Mouse (Mus musculus): ENCODE data around the gene Ano6. TPM values are rescaled to one million over a fixed set of nuclear protein-coding genes. Genes with fewer than 3 reads are reported as not detected.

Gene Ano6
- total and polyA plus RNA-seq, 3 experiments = 14.1 to 19.6 (median 17.3) TPM

DNA sequence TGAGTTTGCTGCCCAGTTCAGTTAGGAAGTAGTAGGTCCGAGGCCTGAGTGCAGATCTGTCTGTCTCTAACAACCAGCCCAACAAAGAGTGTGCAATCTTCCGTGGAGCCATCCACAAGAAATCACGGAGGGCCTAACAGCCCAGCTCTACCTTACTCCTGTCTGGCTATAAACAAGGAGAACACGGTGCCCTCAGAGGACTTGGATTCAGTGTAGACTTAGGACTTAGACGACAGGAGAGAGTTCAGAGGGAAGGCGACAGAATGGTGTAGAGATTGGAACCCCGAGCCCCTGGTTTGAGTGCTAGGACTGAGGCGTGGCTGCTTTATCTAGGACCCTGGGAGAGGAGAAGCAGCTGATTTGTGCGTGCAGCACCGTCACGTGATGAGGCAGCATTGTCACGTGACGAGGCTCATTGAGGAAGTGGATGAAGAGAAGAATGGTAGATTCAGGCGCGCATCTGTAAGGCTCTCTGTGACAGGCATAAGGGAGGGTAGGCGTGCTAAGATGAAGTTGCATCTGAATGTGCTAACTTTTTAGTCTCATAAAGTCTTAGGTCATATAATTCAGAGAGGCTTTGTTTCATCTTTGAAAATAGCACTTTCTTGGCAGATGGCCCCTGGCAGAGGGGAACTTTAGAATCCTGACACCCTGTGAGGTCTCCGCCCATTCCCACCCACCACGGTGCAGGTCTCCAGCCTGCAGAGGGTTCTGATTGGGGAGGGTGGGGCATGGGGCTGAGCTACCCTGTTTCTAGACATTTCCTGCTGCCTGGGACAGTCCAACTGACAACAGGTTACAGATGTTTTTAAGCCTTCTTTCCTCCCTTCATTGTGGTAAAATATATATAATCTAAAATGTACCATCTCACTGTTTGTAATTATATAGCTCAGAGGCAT lies 59.1 kb downstream of the Ano6 start:
- WGBS = 79% methylated on average over 18 of the region's 18 CpGs
- no peak for DNase-seq
- Histone ChIP-seq H3K4me1 (ENCODE audit: control insufficient read depth, insufficient read depth, low read length) (peaks cover 5% of the 10 kb centered on the region; the same call in 1 of the 2 replicates), H3K36me3 (ENCODE audit: control insufficient read depth, insufficient read depth, low read length) (no peaks in the 10 kb centered on the region), H3K79me2 (replicated peaks; ENCODE audit: control insufficient read depth, insufficient read depth, low read length) (peaks cover 1% of the 10 kb centered on the region), H3K27ac (no peak overlapping the region), H3K9ac (ENCODE audit: low read depth, low read length) (no peak overlapping the region), H3K4me3 (no peak overlapping the region), H3K27me3 (ENCODE audit: control insufficient read depth, insufficient read depth, low read length) (no peaks in the 10 kb centered on the region)
- TF ChIP-seq CTCF (IDR thresholded peaks at IDR 0.05) (no peak), EP300 (IDR thresholded peaks at IDR 0.05; ENCODE audit: insufficient read depth, low read depth, low read length) (no peak), POLR2A (IDR thresholded peaks at IDR 0.05; ENCODE audit: insufficient read depth, low read depth, low read length) (no peak)
- intact Hi-C loops (cut with DNase I) = no loop called here

DNA sequence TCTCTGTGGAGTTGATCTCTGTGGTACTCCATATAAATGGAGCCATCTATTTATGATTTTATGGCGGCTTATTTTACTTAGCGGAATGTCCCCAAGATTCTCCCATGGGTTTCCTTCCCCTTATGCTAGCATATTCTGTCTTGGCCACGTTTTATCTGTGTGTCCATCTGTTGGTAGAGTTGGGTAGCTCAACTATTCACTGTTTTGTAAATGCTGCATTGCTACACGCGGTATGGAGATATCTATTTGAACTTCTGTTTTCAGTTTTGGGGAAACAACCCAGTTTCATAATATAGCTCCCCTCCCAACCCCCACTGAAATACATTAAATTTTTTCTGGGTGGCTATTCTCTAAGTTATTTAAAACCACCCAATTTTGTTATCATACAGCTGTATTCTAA lies 59.9 kb downstream of the Ano6 start:
- no peak overlapping the region for H3K4me3 ChIP-seq
- DNase-seq = no peak
- H3K27me3 ChIP-seq (ENCODE audit: control insufficient read depth, insufficient read depth, low read length) = no peaks in the 10 kb centered on the region
- intact Hi-C loops (cut with DNase I) = no loop called here
- H3K27ac ChIP-seq = no peak overlapping the region
- H3K79me2 ChIP-seq (replicated peaks; ENCODE audit: control insufficient read depth, insufficient read depth, low read length) = peaks cover 1% of the 10 kb centered on the region
- peaks cover 5% of the 10 kb centered on the region; the same call in 1 of the 2 replicates for H3K4me1 ChIP-seq (ENCODE audit: control insufficient read depth, insufficient read depth, low read length)
- 87% methylated on average over 5 of the region's 5 CpGs for WGBS
- TF ChIP-seq CTCF (IDR thresholded peaks at IDR 0.05) (no peak), POLR2A (IDR thresholded peaks at IDR 0.05; ENCODE audit: insufficient read depth, low read depth, low read length) (no peak), EP300 (IDR thresholded peaks at IDR 0.05; ENCODE audit: insufficient read depth, low read depth, low read length) (no peak)
- no peaks in the 10 kb centered on the region for H3K36me3 ChIP-seq (ENCODE audit: control insufficient read depth, insufficient read depth, low read length)
- H3K9ac ChIP-seq (ENCODE audit: low read depth, low read length) = no peak overlapping the region

DNA sequence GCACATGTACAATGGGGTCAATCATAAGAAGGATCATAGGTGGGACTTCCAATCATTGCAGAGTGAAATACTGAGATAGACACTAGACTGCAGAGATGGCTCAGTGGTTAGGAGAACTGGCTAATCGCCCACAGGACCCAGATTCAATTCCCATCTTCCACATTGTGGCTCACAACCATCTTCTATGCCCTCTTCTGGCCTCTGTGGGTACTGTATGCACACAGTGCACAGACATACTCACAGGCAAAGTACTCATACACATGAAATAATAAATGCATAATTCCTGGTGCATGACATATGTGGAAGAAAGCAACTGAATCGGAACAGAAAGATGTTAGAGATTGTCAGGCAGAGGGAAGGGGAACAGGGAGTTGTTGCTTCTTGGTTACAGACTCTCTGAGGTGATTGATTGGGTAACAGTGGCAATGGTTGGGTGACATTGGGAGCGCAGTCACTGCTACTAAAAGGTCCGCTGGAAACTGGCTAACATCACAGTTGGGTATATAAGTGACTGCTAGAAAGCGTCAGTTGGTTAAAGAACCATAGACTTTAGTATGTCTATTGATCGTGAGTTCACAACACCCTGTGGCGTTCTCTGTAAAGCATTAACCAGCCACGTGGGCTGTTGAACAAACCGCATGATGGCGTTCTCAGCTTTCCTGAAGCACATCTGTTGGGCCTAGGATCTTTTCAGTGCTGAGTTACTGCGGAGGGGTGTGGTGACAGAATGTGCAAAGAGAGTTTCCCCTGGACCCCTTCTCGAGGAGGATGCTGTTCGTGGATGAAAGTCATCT lies 64.6 kb downstream of the Ano6 start:
- H3K4me3 ChIP-seq = no peak overlapping the region
- intact Hi-C loops (cut with DNase I) = no loop called here
- no peak overlapping the region for H3K9ac ChIP-seq (ENCODE audit: low read depth, low read length)
- H3K79me2 ChIP-seq (replicated peaks; ENCODE audit: control insufficient read depth, insufficient read depth, low read length) = peaks cover 4% of the 10 kb centered on the region
- no peaks in the 10 kb centered on the region for H3K36me3 ChIP-seq (ENCODE audit: control insufficient read depth, insufficient read depth, low read length)
- H3K27me3 ChIP-seq (ENCODE audit: control insufficient read depth, insufficient read depth, low read length) = no peaks in the 10 kb centered on the region
- 93% methylated on average over 13 of the region's 13 CpGs for WGBS
- DNase-seq = no peak
- H3K27ac ChIP-seq = no peak overlapping the region
- peaks cover 5% of the 10 kb centered on the region for H3K4me1 ChIP-seq (ENCODE audit: control insufficient read depth, insufficient read depth, low read length)
- TF ChIP-seq POLR2A (IDR thresholded peaks at IDR 0.05; ENCODE audit: insufficient read depth, low read depth, low read length) (no peak), CTCF (IDR thresholded peaks at IDR 0.05) (peak; percentile 35), EP300 (IDR thresholded peaks at IDR 0.05; ENCODE audit: insufficient read depth, low read depth, low read length) (no peak)

DNA sequence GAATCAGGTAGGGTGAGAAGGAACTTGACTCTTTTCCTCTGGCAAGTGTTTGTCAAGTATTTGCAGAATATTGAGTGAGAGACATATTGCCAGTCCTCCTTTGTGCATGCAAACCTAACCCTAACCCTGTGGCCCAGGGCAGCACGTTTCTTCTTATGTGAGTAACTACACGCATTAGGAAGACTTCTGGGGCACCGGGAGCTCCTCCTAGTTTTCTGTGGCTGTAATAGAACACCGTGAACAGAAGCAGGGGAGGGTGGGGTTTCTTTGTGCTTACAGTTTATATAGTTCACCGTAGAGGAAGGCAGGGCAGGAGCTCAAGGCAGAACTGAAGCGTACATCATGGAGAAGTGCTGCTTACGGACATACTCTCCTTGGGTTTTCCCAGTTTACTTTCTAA lies 65.3 kb downstream of the Ano6 start:
- H3K36me3 ChIP-seq (ENCODE audit: control insufficient read depth, insufficient read depth, low read length) = no peaks in the 10 kb centered on the region
- no peak overlapping the region for H3K4me3 ChIP-seq
- H3K27ac ChIP-seq = no peak overlapping the region
- no peak for TF ChIP-seq POLR2A (IDR thresholded peaks at IDR 0.05; ENCODE audit: insufficient read depth, low read depth, low read length)
- no peak for TF ChIP-seq EP300 (IDR thresholded peaks at IDR 0.05; ENCODE audit: insufficient read depth, low read depth, low read length)
- H3K27me3 ChIP-seq (ENCODE audit: control insufficient read depth, insufficient read depth, low read length) = no peaks in the 10 kb centered on the region
- intact Hi-C loops (cut with DNase I) = no loop called here
- DNase-seq = no peak
- H3K9ac ChIP-seq (ENCODE audit: low read depth, low read length) = no peak overlapping the region
- peaks cover 4% of the 10 kb centered on the region for H3K79me2 ChIP-seq (replicated peaks; ENCODE audit: control insufficient read depth, insufficient read depth, low read length)
- WGBS = 79% methylated on average over 7 of the region's 7 CpGs
- H3K4me1 ChIP-seq (ENCODE audit: control insufficient read depth, insufficient read depth, low read length) = peaks cover 5% of the 10 kb centered on the region

DNA sequence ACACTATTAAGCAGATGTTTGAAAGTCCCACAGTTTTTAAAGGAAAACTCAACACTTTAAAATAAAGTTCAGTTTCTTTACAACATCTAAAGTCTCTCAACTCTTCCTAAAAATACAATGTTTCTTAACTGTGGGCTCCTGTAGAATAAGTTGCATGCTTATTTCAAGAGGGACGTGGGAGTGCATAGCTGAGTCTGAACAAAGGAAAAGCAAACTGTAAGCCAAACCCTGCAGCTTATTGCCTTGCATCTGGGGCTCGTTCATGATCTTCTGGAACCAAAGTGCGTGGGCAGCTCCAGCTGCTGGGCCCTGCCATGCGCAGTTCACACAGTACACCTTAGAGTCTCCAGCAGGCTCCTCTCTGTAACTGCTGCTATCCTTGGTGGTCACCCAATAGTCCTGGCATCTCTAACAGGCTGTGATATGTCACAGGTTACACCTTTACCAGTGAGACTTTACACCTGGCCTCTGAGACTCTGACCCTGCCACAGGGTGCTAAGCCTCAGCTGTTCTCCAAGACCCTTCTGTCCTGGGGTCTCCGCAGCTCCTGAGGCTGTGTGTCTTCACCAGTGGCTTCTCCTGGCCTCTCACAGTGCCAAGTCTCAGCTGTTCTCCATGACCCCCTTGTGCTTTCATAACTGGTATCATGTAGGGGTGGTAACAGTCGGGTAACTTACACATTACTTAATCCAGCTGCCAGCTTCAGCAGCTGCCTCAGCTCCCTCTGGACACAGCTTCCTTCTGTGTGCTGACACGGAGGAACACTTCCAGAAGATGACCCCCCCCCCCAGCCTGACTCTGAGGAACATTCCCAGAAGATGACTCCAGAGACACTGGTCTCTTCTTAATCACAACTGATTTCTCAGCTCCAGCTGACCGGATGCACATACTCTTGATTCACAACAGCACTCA lies 66.3 kb downstream of the Ano6 start:
- intact Hi-C loops (cut with DNase I) = no loop called here
- DNase-seq = no peak
- Histone ChIP-seq H3K9ac (ENCODE audit: low read depth, low read length) (no peak overlapping the region), H3K4me1 (ENCODE audit: control insufficient read depth, insufficient read depth, low read length) (peaks cover 5% of the 10 kb centered on the region), H3K4me3 (no peak overlapping the region), H3K27ac (no peak overlapping the region), H3K79me2 (replicated peaks; ENCODE audit: control insufficient read depth, insufficient read depth, low read length) (peaks cover 4% of the 10 kb centered on the region), H3K36me3 (ENCODE audit: control insufficient read depth, insufficient read depth, low read length) (no peaks in the 10 kb centered on the region), H3K27me3 (ENCODE audit: control insufficient read depth, insufficient read depth, low read length) (no peaks in the 10 kb centered on the region)
- WGBS = 65% methylated on average over 8 of the region's 8 CpGs
- TF ChIP-seq POLR2A (IDR thresholded peaks at IDR 0.05; ENCODE audit: insufficient read depth, low read depth, low read length) (no peak), CTCF (IDR thresholded peaks at IDR 0.05) (no peak), EP300 (IDR thresholded peaks at IDR 0.05; ENCODE audit: insufficient read depth, low read depth, low read length) (no peak)
